Mouse (Mus musculus) liver, embryonic 15.5 days (tissue): ENCODE results near the gene Nufip1. TPM values are rescaled to one million over a fixed set of nuclear protein-coding genes. Genes with fewer than 3 reads are reported as not detected.
"Not testable (repeated sequence)": the region's sequence is repeated elsewhere in the genome, so short reads cannot be mapped to it uniquely, and the experiment has no call there.

Experiments used
- ATAC-seq: fragments of 200-750 bp; cut with Nextera tagmentation; 2 replicates; pipeline ENCODE4 v1.8.0; 2017; ENCODE audit warnings: moderate number of reproducible peaks, mild to moderate bottlenecking, moderate library complexity; ENCODE audit not compliant: insufficient read depth
- H3K27ac ChIP-seq: fragments of 300-500 bp; sonication (generic); replicated peaks from 2 replicates; pipeline ENCODE4 v1.5.1; 2015; ENCODE audit warnings: mild to moderate bottlenecking, inconsistent platforms
- H3K27me3 ChIP-seq: fragments of 300-500 bp; sonication (generic); 2 replicates; pipeline ENCODE4 v1.6.1; 2015; ENCODE audit warnings: mild to moderate bottlenecking, inconsistent platforms
- H3K36me3 ChIP-seq: fragments of 300-500 bp; sonication (generic); replicated peaks from 2 replicates; pipeline ENCODE4 v1.6.1; 2015; ENCODE audit warnings: moderate library complexity, mild to moderate bottlenecking, inconsistent platforms
- H3K4me1 ChIP-seq: fragments of 300-500 bp; sonication (generic); replicated peaks from 2 replicates; pipeline ENCODE4 v1.6.1; 2015; ENCODE audit warnings: inconsistent platforms
- H3K4me2 ChIP-seq: fragments of 300-500 bp; sonication (generic); 2 replicates; pipeline ENCODE4 v1.6.1; 2015; ENCODE audit warnings: moderate library complexity, mild to moderate bottlenecking, inconsistent platforms
- H3K4me3 ChIP-seq: fragments of 300-500 bp; sonication (generic); replicated peaks from 2 replicates; pipeline ENCODE4 v1.5.1; 2015; ENCODE audit warnings: mild to moderate bottlenecking, inconsistent platforms
- H3K9ac ChIP-seq: fragments of 300-500 bp; sonication (generic); 2 replicates; pipeline ENCODE4 v1.6.1; 2015; ENCODE audit warnings: moderate library complexity, mild to moderate bottlenecking, inconsistent platforms
- H3K9me3 ChIP-seq: fragments of 300-500 bp; sonication (generic); replicated peaks from 2 replicates; pipeline ENCODE4 v1.6.1; 2016; ENCODE audit warnings: inconsistent platforms
- WGBS: fragments of 180-500 bp; shearing (Covaris S2); methylation state at CpG from one replicate; pipeline ENCODE4 v1.1.7; 2015; ENCODE audit warnings: mixed read lengths; ENCODE audit not compliant: insufficient replicate concordance; 5-methylcytosine and 5-hydroxymethylcytosine counted together
- polyA plus RNA-seq: library from polyadenylated mRNA; unstranded; fragments of >200 nt; fragmentation: Nextera tagmentation; extraction: Ambion mirVana; gene quantifications from 2 replicates; pipeline ENCODE4 v1.2.1, GENCODE M21; 2015

Nufip1 gene
- polyA plus RNA-seq, 1 experiment from 2014 or later: 5.3 TPM

- 0 out of 2 replicates have a peak, but pooled peaks have one; percentile 29 for ATAC-seq
- Histone ChIP-seq H3K4me2 (no peak overlapping the region), H3K36me3 (no peaks in the 10 kb centered on the region), H3K4me3 (no peak overlapping the region), H3K4me1 (peaks cover 8% of the 10 kb centered on the region), H3K9me3 (no peaks in the 10 kb centered on the region), H3K27me3 (no peaks in the 10 kb centered on the region), H3K27ac (no peak overlapping the region), H3K9ac (no peak overlapping the region)
- WGBS: 32% methylated on average over 5 of the region's 5 CpGs
Observed at GRCm38 (mm10) chr14:76158192-76158785, 47.6 kb downstream of the Nufip1 start.

GRCm38 (mm10) chr14:76160580-76160979, 49.9 kb downstream of the Nufip1 start:
- 48% methylated on average over 6 of the region's 6 CpGs for WGBS
- H3K4me3 ChIP-seq, H3K4me2 ChIP-seq, H3K27ac ChIP-seq, ATAC-seq, H3K9ac ChIP-seq, H3K4me1 ChIP-seq, H3K36me3 ChIP-seq, H3K9me3 ChIP-seq: not testable (repeated sequence)
- peaks cover 19% of the 10 kb centered on the region for H3K27me3 ChIP-seq

GRCm38 (mm10) chr14:76164236-76164635, 53.5 kb downstream of the Nufip1 start:
- 26% methylated on average over 11 of the region's 11 CpGs for WGBS
- H3K27me3 ChIP-seq: peaks cover 31% of the 10 kb centered on the region
- ATAC-seq: no peak

GRCm38 (mm10) chr14:76164904-76165755, 54.4 kb downstream of the Nufip1 start:
- peak overlapping the region; percentile 5; the same call in 1 of the 2 replicates for H3K4me2 ChIP-seq

More at GRCm38 (mm10) chr14:76164236-76164635, 53.5 kb downstream of the Nufip1 start:
- H3K9me3 ChIP-seq: no peaks in the 10 kb centered on the region
- no peaks in the 10 kb centered on the region for H3K36me3 ChIP-seq
- no peak overlapping the region for H3K4me3 ChIP-seq
- no peak overlapping the region for H3K9ac ChIP-seq
- 0 out of 2 replicates have a peak, but pooled peaks cover 4% of the 10 kb centered on the region for H3K4me1 ChIP-seq
- H3K4me2 ChIP-seq: no peak overlapping the region
- no peak overlapping the region for H3K27ac ChIP-seq

GRCm38 (mm10) chr14:76169876-76170466, 59.3 kb downstream of the Nufip1 start:
- Histone ChIP-seq H3K36me3 (no peaks in the 10 kb centered on the region), H3K4me3 (no peak overlapping the region), H3K27ac (no peak overlapping the region), H3K9me3 (no peaks in the 10 kb centered on the region), H3K4me2 (no peak overlapping the region), H3K9ac (no peak overlapping the region), H3K4me1 (0 out of 2 replicates have a peak, but pooled peaks cover 2% of the 10 kb centered on the region), H3K27me3 (peaks cover 18% of the 10 kb centered on the region)
- 62% methylated on average over 11 of the region's 11 CpGs for WGBS
- no peak for ATAC-seq

More at GRCm38 (mm10) chr14:76164904-76165755, 54.4 kb downstream of the Nufip1 start:
- no peak overlapping the region for H3K4me3 ChIP-seq
- 25% methylated on average over 32 of the region's 32 CpGs for WGBS
- H3K4me1 ChIP-seq: 0 out of 2 replicates have a peak, but pooled peaks cover 4% of the 10 kb centered on the region
- H3K27me3 ChIP-seq: peaks cover 31% of the 10 kb centered on the region
- no peak overlapping the region for H3K27ac ChIP-seq
- H3K9ac ChIP-seq: no peak overlapping the region
- no peaks in the 10 kb centered on the region for H3K9me3 ChIP-seq
- ATAC-seq: no peak
- H3K36me3 ChIP-seq: no peaks in the 10 kb centered on the region

GRCm38 (mm10) chr14:76171285-76171684, 60.6 kb downstream of the Nufip1 start:
- no peak overlapping the region for H3K9ac ChIP-seq
- H3K27me3 ChIP-seq: peaks cover 5% of the 10 kb centered on the region
- no peaks in the 10 kb centered on the region for H3K36me3 ChIP-seq
- no peak overlapping the region for H3K4me3 ChIP-seq
- H3K27ac ChIP-seq: no peak overlapping the region
- WGBS: 52% methylated on average over 8 of the region's 8 CpGs
- no peaks in the 10 kb centered on the region for H3K9me3 ChIP-seq
- ATAC-seq: no peak
- no peak overlapping the region for H3K4me2 ChIP-seq
- H3K4me1 ChIP-seq: no peaks in the 10 kb centered on the region

- no peaks in the 10 kb centered on the region for H3K4me1 ChIP-seq
- H3K36me3 ChIP-seq: no peaks in the 10 kb centered on the region
- H3K27me3 ChIP-seq: no peaks in the 10 kb centered on the region
- H3K9me3 ChIP-seq: no peaks in the 10 kb centered on the region
- no peak overlapping the region for H3K9ac ChIP-seq
- 55% methylated on average over 7 of the region's 7 CpGs for WGBS
- H3K4me2 ChIP-seq: no peak overlapping the region
- no peak for ATAC-seq
- H3K4me3 ChIP-seq: no peak overlapping the region
- no peak overlapping the region for H3K27ac ChIP-seq
Observed at GRCm38 (mm10) chr14:76174328-76174727, 63.6 kb downstream of the Nufip1 start.

- H3K9me3 ChIP-seq: no peaks in the 10 kb centered on the region
- no peaks in the 10 kb centered on the region for H3K4me1 ChIP-seq
- H3K4me3 ChIP-seq: no peak overlapping the region
- H3K27ac ChIP-seq: no peak overlapping the region
- 48% methylated on average over 5 of the region's 5 CpGs for WGBS
- no peak overlapping the region for H3K9ac ChIP-seq
- H3K4me2 ChIP-seq: no peak overlapping the region
- ATAC-seq: no peak
- no peaks in the 10 kb centered on the region for H3K27me3 ChIP-seq
- H3K36me3 ChIP-seq: no peaks in the 10 kb centered on the region
Observed at GRCm38 (mm10) chr14:76175808-76176207, 65.1 kb downstream of the Nufip1 start.

- H3K27ac ChIP-seq: no peak overlapping the region
- H3K27me3 ChIP-seq: no peaks in the 10 kb centered on the region
- no peaks in the 10 kb centered on the region for H3K36me3 ChIP-seq
- H3K9ac ChIP-seq: no peak overlapping the region
- no peaks in the 10 kb centered on the region for H3K9me3 ChIP-seq
- no peak overlapping the region for H3K4me2 ChIP-seq
- H3K4me3 ChIP-seq: no peak overlapping the region
- WGBS: 81% methylated on average over 9 of the region's 9 CpGs
- ATAC-seq: no peak
- no peaks in the 10 kb centered on the region for H3K4me1 ChIP-seq
Observed at GRCm38 (mm10) chr14:76177230-76177629, 66.5 kb downstream of the Nufip1 start.

- no peak overlapping the region for H3K4me3 ChIP-seq
- 72% methylated on average over 2 of the region's 2 CpGs for WGBS
Observed at GRCm38 (mm10) chr14:76178447-76178846, 67.8 kb downstream of the Nufip1 start.

GRCm38 (mm10) chr14:76179343-76179742, 68.7 kb downstream of the Nufip1 start:
- Histone ChIP-seq H3K4me2 (no peak overlapping the region), H3K36me3 (no peaks in the 10 kb centered on the region), H3K9ac (no peak overlapping the region), H3K27ac (no peak overlapping the region), H3K4me3 (no peak overlapping the region), H3K4me1 (no peaks in the 10 kb centered on the region), H3K27me3 (no peaks in the 10 kb centered on the region), H3K9me3 (no peaks in the 10 kb centered on the region)
- WGBS: 57% methylated on average over 6 of the region's 6 CpGs
- ATAC-seq: no peak

More at GRCm38 (mm10) chr14:76178447-76178846, 67.8 kb downstream of the Nufip1 start:
- Histone ChIP-seq H3K9ac (no peak overlapping the region), H3K27me3 (no peaks in the 10 kb centered on the region), H3K4me2 (no peak overlapping the region), H3K27ac (no peak overlapping the region), H3K36me3 (no peaks in the 10 kb centered on the region), H3K4me1 (no peaks in the 10 kb centered on the region), H3K9me3 (no peaks in the 10 kb centered on the region)
- ATAC-seq: no peak
